Mouse (Mus musculus) embryonic facial prominence, embryonic 14.5 days (tissue): ENCODE data around the gene Runx1. TPM values are rescaled to one million over a fixed set of nuclear protein-coding genes. Genes with fewer than 3 reads are reported as not detected.

Experiments
- ATAC-seq: fragments of 200-750 bp; cut with Nextera tagmentation; 2 replicates; pipeline ENCODE4 v1.8.0; 2017; ENCODE audit warnings: low read depth, moderate number of reproducible peaks, moderate TSS enrichment
- DNase-seq: peaks from one replicate; pipeline ENCODE4 v3.0.0-alpha.2; 2015; ENCODE audit warnings: low spot score
- H3K27ac ChIP-seq: fragments of 300-500 bp; sonication (generic); replicated peaks from 2 replicates; pipeline ENCODE4 v1.5.1; 2014; ENCODE audit warnings: low read depth, mild to moderate bottlenecking, low read length, moderate library complexity
- H3K27me3 ChIP-seq: fragments of 300-500 bp; sonication (generic); replicated peaks from 2 replicates; pipeline ENCODE4 v1.6.1; 2014; ENCODE audit warnings: low read length; ENCODE audit not compliant: control insufficient read depth, insufficient read depth
- H3K36me3 ChIP-seq: fragments of 300-500 bp; sonication (generic); 2 replicates; pipeline ENCODE4 v1.6.1; 2014; ENCODE audit warnings: low read length, mixed read lengths; ENCODE audit not compliant: control insufficient read depth, insufficient read depth
- H3K4me1 ChIP-seq: fragments of 300-500 bp; sonication (generic); 2 replicates; pipeline ENCODE4 v1.6.1; 2014; ENCODE audit warnings: antibody characterized with exemption, low read length; ENCODE audit not compliant: control insufficient read depth, insufficient read depth
- H3K4me2 ChIP-seq: fragments of 300-500 bp; sonication (generic); 2 replicates; pipeline ENCODE4 v1.6.1; 2014; ENCODE audit warnings: low read depth, mild to moderate bottlenecking, low read length, moderate library complexity, mixed read lengths
- H3K4me3 ChIP-seq: fragments of 300-500 bp; sonication (generic); 2 replicates; pipeline ENCODE4 v1.5.1; 2014; ENCODE audit warnings: low read depth, mild to moderate bottlenecking, low read length
- H3K9ac ChIP-seq: fragments of 300-500 bp; sonication (generic); 2 replicates; pipeline ENCODE4 v1.6.1; 2014; ENCODE audit warnings: low read depth, mild to moderate bottlenecking, low read length, moderate library complexity, mixed read lengths
- H3K9me3 ChIP-seq: fragments of 300-500 bp; sonication (generic); 2 replicates; pipeline ENCODE4 v1.6.1; 2016; ENCODE audit warnings: low read length; ENCODE audit not compliant: control insufficient read depth
- WGBS: fragments of 180-500 bp; shearing (Covaris S2); extraction: QIAGEN DNeasy Blood & Tissue Kit; methylation state at CpG from one replicate; pipeline ENCODE4 v1.1.7; 2014; 5-methylcytosine and 5-hydroxymethylcytosine counted together
- polyA plus RNA-seq: library from polyadenylated mRNA; unstranded; fragments of >200 nt; fragmentation: Nextera tagmentation; extraction: Ambion mirVana; gene quantifications from 2 replicates; pipeline ENCODE4 v1.2.1, GENCODE M21; 2014

The Runx1 gene
- 13.7 and 13.9 TPM in 2 replicates for polyA plus RNA-seq

DNA sequence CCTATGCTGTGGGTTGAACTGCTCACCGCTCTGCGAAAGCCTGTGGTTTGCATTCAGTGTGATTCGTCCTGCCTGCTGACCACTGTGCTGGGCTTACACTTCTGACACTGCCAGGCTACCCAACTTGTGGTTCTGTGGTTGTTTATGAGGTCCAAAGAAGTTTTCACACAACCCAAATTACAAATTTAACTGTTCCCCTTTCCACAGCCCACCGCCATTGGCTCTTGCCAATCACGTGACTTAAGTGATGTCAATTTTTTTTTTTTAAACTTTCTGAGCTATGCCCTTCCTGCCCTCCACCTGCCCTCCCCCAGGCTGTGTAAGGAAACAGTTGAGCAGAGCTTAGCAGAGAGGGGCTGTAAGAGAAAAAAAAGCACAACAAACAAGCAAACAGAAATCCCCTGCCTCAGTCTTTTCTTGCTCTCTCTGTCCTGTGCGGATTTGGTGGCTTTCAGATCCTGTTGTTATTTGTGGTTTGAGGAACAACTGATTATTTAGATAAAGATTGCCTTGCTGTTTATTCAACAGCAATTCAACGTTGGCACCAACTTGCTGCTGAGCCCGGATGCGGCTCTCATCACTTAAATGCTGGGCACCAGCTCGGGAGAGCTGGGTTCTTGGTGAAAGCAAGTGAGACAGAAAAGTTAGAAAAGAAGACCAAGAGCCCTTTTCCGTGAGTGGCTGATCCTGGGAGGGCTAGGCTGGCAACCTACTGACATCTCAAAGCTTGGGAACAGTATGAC lies at the start of gene Runx1:
Runx1 (minus strand) TSS at position 242 of the 743 bp plus-strand sequence.
- Histone ChIP-seq H3K27ac (0 out of 2 replicates have a peak within 1 kb of the TSS, but pooled peaks have one; percentile 8), H3K4me2 (no peak within 1 kb of the TSS), H3K4me3 (no peak within 1 kb of the TSS), H3K9ac (no peak within 1 kb of the TSS), H3K4me1 (peaks cover 30% of the 10 kb centered on the region), H3K36me3 (no peaks in the 10 kb centered on the region), H3K9me3 (no peaks in the 10 kb centered on the region), H3K27me3 (no peaks in the 10 kb centered on the region)
- 85% methylated on average over 11 of the region's 11 CpGs for WGBS
- DNase-seq (peak; percentile 64), ATAC-seq (no peak)

DNA sequence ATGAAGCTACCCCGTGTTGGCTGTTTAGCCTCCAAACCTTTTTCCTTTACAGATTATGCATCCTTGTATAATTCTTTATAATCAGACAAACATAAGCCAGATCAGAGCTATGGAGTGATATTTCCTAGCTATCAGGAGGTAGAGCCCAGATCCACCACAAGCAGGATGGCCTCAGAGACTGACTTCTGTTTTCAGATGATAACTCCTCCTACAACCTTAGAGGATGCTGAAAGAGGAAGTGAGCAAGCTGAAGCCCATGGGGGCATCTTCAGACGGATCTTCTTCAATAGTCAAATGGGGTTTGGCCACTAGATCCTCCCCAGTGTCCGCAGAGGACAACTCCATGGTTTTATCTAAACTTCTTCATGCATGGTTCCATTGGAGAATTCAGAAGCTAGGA lies 48.1 kb upstream of the Runx1 start:
- Histone ChIP-seq H3K9ac (no peak overlapping the region), H3K4me1 (no peaks in the 10 kb centered on the region), H3K9me3 (peaks cover 7% of the 10 kb centered on the region; the same call in 1 of the 2 replicates), H3K4me2 (no peak overlapping the region), H3K27ac (no peak overlapping the region), H3K4me3 (no peak overlapping the region), H3K36me3 (no peaks in the 10 kb centered on the region), H3K27me3 (no peaks in the 10 kb centered on the region)
- DNase-seq (no peak), ATAC-seq (no peak)
- 86% methylated on average over 3 of the region's 3 CpGs for WGBS

DNA sequence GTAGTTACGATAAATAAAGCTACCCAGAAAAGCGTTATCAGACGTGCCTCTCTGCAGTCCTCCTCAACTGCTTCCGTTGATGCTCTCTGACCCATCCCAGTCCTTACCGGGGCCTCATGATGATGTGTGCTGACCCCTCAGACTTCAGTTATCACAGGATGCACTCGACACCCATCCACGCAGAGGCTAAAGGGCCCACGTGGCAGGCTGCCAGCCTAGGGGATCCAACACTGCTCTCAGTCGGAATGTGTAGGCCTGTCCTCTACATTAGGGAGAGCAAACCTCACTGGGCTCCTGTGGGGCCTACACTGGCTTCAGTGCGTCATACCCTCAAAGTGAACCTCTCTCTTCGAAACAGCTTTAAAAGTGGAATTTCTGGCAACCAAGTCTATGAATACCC lies 45.8 kb upstream of the Runx1 start:
- DNase-seq, result no peak
- Histone ChIP-seq H3K27me3 (no peaks in the 10 kb centered on the region), H3K9me3 (peaks cover 11% of the 10 kb centered on the region; the same call in 1 of the 2 replicates), H3K27ac (no peak overlapping the region), H3K36me3 (no peaks in the 10 kb centered on the region), H3K4me1 (no peaks in the 10 kb centered on the region), H3K4me2 (no peak overlapping the region), H3K4me3 (no peak overlapping the region), H3K9ac (no peak overlapping the region)
- no peak for ATAC-seq
- 83% methylated on average over 11 of the region's 11 CpGs for WGBS

DNA sequence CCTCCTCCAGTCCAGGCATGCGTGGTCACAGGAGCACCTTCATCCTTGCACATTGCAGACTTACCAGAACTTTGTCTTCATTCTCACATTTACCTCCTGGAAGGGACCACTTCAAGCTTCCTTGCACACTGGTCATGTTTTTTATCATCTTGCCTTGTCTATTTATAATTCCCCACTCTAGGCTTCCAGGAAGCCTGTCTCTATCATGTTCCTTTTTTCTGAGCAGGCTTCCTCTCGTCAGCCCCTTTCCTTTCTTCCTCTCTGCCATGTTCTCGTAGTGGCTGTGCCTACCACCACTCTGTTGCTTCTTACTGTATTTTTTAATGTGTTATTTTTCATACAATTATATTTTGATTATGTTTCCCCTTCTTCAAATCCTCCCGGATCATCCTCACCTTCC lies 42.6 kb upstream of the Runx1 start:
- Histone ChIP-seq H3K36me3 (no peaks in the 10 kb centered on the region), H3K4me2 (no peak overlapping the region), H3K27ac (no peak overlapping the region), H3K4me3 (no peak overlapping the region), H3K27me3 (no peaks in the 10 kb centered on the region), H3K9me3 (0 out of 2 replicates have a peak, but pooled peaks cover 4% of the 10 kb centered on the region), H3K4me1 (no peaks in the 10 kb centered on the region), H3K9ac (no peak overlapping the region)
- DNase-seq, result no peak
- WGBS, result 88% methylated on average over 4 of the region's 4 CpGs
- no peak for ATAC-seq

DNA sequence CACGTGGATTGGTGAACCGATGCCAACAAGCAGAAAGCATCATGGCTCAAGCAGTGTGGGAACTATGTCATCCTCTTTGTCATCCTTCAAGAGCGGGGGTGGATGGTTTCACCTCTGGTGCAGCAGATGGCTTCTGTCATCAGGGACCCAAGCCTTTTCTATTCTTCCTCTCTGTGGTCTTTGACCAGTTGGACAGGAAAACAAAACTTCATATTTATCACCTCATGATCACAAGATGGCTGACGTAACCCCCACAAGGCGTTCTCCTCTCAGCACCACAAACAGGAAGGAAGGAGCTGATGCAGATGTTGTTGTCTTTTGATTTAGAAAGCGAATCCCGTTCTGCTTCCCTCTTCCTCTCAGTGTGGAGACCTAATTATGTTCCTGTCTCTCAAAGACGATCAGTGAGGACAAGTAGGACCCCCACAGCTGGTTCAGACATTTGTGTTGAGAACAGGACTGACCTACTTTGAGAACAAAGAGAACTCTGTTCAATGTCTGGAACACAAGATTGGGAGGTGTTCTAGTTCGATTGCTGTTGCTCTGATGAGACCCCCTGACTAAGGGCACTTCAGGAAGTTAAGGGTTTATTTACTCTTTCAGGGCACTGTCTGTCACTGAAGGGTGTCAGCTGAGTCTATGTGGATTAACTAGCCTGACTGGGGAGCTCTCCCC lies 41.4 kb upstream of the Runx1 start:
- H3K4me1 ChIP-seq, result no peaks in the 10 kb centered on the region
- DNase-seq (no peak), ATAC-seq (no peak)
- H3K4me2 ChIP-seq, result no peak overlapping the region
- no peaks in the 10 kb centered on the region for H3K36me3 ChIP-seq
- no peaks in the 10 kb centered on the region for H3K27me3 ChIP-seq
- no peak overlapping the region for H3K4me3 ChIP-seq
- H3K9me3 ChIP-seq, result 0 out of 2 replicates have a peak, but pooled peaks cover 4% of the 10 kb centered on the region
- WGBS, result 72% methylated on average over 9 of the region's 9 CpGs
- H3K9ac ChIP-seq, result no peak overlapping the region
- H3K27ac ChIP-seq, result no peak overlapping the region

DNA sequence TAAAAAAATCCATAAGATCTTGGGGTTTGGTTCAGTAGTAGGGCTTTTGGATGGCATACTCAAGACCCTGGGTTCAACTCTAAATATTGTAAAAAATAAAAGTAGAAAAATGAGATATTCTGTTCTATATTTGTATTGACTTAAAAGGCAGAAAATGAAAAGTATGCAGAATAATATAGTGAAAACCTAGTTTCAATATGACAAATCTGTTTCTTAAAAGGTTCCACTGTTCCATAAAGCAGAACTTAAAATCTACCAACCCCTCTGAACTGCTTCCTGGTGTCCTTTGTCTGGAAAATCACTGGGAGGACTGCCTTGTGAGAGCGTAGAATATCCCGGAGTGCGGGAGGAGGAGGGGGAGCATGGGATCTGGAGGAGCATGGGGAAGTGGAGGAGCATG lies 39.4 kb upstream of the Runx1 start:
- Histone ChIP-seq H3K4me3 (no peak overlapping the region), H3K4me1 (no peaks in the 10 kb centered on the region), H3K4me2 (no peak overlapping the region), H3K27ac (no peak overlapping the region), H3K9ac (no peak overlapping the region), H3K36me3 (no peaks in the 10 kb centered on the region), H3K9me3 (0 out of 2 replicates have a peak, but pooled peaks cover 4% of the 10 kb centered on the region), H3K27me3 (no peaks in the 10 kb centered on the region)
- WGBS, result 91% methylated on average over 3 of the region's 3 CpGs
- DNase-seq, result no peak
- no peak for ATAC-seq

DNA sequence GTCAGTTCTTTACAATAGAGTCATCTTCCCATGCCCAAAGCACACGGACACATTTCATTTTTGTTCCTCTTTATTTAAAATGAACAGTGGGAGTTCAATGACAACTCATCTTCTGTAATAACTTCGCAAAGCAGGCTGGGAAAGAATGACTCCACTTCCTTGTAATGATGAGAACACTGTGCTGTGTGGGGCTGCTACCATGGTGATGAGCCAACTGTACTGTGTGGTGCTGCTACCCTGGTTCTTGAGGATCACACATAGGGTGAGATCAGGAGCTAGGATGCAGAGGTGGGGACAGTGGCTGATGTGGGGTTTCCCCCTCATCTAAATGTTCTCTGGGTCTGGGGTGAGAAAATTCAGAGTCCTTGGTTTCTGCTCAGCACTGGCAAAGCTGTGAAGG lies 38.2 kb upstream of the Runx1 start:
- Histone ChIP-seq H3K9me3 (0 out of 2 replicates have a peak, but pooled peaks cover 4% of the 10 kb centered on the region), H3K27me3 (no peaks in the 10 kb centered on the region), H3K36me3 (no peaks in the 10 kb centered on the region), H3K4me2 (no peak overlapping the region), H3K9ac (no peak overlapping the region), H3K27ac (no peak overlapping the region), H3K4me1 (no peaks in the 10 kb centered on the region), H3K4me3 (no peak overlapping the region)
- 71% methylated on average over 2 of the region's 2 CpGs for WGBS
- ATAC-seq (no peak), DNase-seq (no peak)

DNA sequence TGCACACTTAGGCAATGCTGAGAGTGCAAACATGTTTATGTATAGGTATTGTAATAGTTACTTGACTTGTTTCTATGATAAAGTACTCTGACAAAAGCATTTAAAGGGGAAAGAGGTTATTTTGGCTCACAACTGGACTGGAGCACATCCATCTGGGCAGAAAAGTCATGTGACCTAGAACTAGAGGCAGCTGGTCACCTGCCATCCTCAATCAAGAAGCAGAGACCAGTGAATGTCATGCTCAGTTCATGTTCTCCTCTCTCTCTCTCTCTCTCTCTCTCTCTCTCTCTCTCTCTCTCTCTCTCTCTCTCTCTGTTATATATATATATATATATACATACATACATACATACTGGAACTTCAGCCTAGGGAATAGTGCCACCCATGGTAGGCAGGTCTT lies 37.2 kb upstream of the Runx1 start:
- Histone ChIP-seq H3K4me1 (no peaks in the 10 kb centered on the region), H3K9me3 (0 out of 2 replicates have a peak, but pooled peaks cover 4% of the 10 kb centered on the region), H3K9ac (no peak overlapping the region), H3K27me3 (no peaks in the 10 kb centered on the region), H3K4me2 (no peak overlapping the region), H3K36me3 (no peaks in the 10 kb centered on the region), H3K27ac (no peak overlapping the region), H3K4me3 (no peak overlapping the region)
- DNase-seq, result no peak
- no peak for ATAC-seq
